Mouse (Mus musculus) brain, embryonic 14.5 days (tissue): ENCODE measurements around the gene Hdac7. TPM values are rescaled to one million over a fixed set of nuclear protein-coding genes. Genes with fewer than 3 reads are reported as not detected.
"Not testable (repeated sequence)": the region's sequence is repeated elsewhere in the genome, so short reads cannot be mapped to it uniquely, and the experiment has no call there.

Source experiments
- DNase-seq: peaks from one replicate; pipeline ENCODE4 v3.0.0-alpha.2; 2011; ENCODE audit warnings: low read depth
- CTCF ChIP-seq: fragments of 200-500 bp; IDR thresholded peaks from 2 replicates; pipeline ENCODE4 v1.5.1; 2012; ENCODE audit warnings: inconsistent platforms, mild to moderate bottlenecking, moderate library complexity, borderline replicate concordance; ENCODE audit not compliant: insufficient read depth, insufficient read length; ENCODE audit errors: extremely low read depth
- POLR2A ChIP-seq: fragments of 200-500 bp; IDR thresholded peaks from 2 replicates; pipeline ENCODE4 v1.6.1; 2012; ENCODE audit warnings: mild to moderate bottlenecking, inconsistent platforms, borderline replicate concordance; ENCODE audit not compliant: poor library complexity, insufficient read depth, insufficient read length, severe bottlenecking; ENCODE audit errors: extremely low read depth
- polyA plus RNA-seq: library from polyadenylated mRNA; depleted of rRNA; stranded (reverse); fragments of >200 nt; gene quantifications from 2 replicates; pipeline ENCODE4 v1.2.3, GENCODE M21; 2012

Gene Hdac7
- polyA plus RNA-seq, 1 experiment = 82.1 TPM

- TF ChIP-seq CTCF (no peak), POLR2A (no peak)
- no peak for DNase-seq
These were observed 27.0 kb upstream of the Hdac7 start for GRCm38 (mm10) chr15:97871055-97872030.

DNA sequence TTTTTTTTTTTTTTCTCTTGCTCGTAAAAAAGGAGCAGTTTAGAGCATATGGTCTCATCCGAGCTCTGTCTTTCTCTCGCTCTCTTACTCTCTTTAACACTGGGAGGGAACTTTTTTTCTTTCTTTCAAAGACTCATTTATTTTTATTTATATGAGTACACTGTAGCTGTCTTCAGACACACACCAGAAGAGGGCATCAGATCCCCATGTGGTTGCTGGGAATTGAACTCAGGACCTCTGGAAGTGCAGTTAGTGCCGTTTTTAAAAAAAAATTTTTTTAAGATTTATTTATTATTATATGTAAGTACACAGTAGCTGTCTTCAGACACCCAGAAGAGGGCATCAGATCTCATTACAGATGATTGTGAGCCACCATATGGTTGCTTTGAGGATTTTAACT, 25.8 kb upstream of the Hdac7 start:
- not testable (repeated sequence) for DNase-seq

DNA sequence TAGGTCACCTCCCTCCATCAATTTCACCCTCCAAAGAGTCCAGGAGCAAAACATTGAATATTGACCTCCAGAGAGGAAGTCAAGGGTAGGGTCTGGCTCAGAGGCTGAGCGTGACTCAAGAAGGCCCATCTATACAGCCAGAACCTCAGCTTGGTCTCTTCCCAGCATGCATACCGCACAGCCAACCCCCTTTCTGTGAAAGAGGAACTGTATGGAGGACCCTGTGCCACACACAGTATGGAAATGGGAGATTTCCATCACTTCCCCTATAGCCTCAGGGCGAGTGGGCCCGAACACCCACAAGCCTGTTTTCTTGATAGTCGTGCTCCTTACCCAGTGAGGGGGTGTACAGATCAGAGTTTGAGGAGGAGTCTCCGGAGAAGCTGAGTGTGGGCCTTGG, 24.7 kb upstream of the Hdac7 start:
- TF ChIP-seq CTCF = no peak
- no peak for DNase-seq

- TF ChIP-seq CTCF (peak; percentile 22; the same call in 1 of the 2 replicates), POLR2A (no peak)
- DNase-seq = no peak
These were observed 21.7 kb upstream of the Hdac7 start for GRCm38 (mm10) chr15:97865988-97866387.

- DNase-seq = no peak
- TF ChIP-seq POLR2A = no peak
- TF ChIP-seq CTCF = no peak
These were observed 20.9 kb upstream of the Hdac7 start for GRCm38 (mm10) chr15:97865175-97865574.

- no peak for DNase-seq
- TF ChIP-seq POLR2A = no peak
- TF ChIP-seq CTCF = no peak
These were observed 20.2 kb upstream of the Hdac7 start for GRCm38 (mm10) chr15:97864361-97865045.

- peak; percentile 35 for DNase-seq
- TF ChIP-seq POLR2A (no peak), CTCF (no peak)
These were observed 19.2 kb upstream of the Hdac7 start for GRCm38 (mm10) chr15:97863494-97863881.

DNA sequence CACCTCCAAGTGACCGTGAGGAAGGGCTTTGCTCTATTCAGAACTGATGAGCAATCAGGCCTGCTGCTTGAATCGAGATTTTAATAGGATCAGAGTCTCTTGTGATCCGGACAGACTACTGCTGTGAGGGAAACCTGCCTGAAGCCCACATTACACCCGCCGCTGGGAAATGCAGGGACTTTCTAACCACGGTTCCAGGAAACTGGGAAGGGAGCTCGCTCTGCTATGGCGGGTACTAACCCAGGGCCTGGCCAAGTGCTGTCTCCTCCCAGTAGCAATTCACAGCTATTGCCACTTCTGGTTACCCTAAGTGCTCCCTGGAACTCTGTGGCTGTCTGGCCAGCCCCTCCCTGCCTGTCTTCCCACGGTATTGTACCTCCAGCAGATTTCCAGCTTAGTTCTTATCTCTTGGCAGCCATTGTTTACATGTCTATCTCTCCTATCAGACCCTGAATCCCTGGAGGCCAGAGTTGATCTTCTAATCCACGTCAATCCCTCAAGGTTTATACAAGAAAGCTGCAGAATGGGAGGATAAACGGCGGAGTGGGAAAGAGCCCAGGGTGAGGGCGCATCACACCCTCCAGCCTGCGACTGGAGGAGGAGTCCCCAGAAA, 18.7 kb upstream of the Hdac7 start:
- TF ChIP-seq CTCF (no peak), POLR2A (no peak)
- DNase-seq = peak; percentile 17

DNA sequence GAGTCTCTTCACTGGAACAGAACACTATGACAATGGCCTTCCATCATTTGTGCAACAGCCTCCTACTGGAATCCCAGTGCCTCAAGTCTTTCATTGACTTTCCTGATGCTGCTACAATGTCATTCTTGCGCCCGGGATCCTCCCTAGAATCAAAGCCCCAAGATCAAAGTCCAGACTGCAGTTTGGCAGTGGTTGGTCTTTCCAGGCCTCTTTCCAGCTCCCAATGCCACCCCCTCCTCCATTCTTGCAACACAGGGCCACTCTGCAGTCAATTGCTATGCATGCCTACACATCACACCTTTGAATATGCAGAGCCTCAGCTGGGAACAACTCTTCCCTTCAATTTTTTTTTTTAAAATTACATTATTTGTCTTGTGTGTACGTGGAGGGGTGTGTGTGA, 16.1 kb upstream of the Hdac7 start:
- TF ChIP-seq CTCF (no peak), POLR2A (no peak)
- DNase-seq = no peak

DNA sequence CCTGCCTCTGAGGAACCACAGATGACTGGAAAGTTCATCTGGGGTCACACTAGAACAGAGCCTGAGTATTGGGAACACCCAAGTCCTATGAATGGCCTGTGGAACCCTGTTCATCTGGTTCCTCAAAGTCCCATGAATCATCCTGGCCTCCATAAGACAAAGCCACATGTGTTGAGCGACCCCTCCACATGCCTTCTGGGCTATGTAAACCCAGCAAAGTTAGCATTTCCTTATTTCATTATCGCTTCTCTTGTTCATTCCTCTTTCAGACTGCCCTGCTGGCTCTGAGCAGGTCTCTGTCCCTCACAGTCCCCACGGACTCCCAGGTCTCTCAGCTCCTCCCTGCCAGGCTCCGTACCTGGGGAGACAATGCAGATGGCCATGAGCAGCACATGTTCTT, 14.1 kb upstream of the Hdac7 start:
- TF ChIP-seq POLR2A (no peak), CTCF (no peak)
- no peak for DNase-seq

DNA sequence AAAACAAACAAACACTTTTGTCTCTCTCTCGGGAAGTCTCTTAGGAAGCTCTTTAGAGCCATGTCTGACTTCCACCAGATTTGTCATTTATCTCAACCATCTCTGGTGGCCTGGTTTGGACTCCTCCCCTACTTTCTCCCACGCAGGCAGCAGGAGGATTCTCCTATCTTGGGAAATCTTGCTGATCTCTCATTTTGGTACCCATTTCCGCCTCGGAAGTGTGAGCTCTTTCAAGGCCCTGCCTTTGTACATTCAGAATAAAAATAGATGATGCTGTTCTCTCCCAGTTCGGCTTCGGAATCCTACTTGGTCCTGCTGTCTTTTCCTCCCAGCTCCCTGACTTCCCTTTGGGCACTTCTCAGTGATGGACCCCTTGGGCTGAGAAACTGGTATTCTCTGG, 10.2 kb upstream of the Hdac7 start:
- DNase-seq = no peak
- TF ChIP-seq POLR2A = no peak
- no peak for TF ChIP-seq CTCF

DNA sequence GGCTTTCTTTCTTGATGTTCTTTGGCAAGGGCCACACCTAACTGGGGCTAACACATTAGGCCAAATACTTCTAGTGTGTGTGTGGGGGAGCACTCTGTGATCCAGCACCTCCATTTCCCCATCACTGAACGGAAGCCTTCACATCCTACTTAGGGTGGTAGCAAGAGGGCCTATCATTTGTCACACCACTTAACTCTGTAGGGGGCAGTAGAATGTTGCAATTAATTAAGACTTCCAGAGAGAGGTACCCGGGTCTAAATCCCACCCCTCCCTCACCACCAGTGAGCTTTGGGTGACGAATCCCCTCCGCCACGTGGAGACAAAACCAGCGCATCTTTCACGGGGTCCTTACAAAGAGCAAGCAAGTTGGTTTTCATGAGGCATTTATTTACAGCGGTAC, 9.8 kb upstream of the Hdac7 start:
- peak; percentile 26 for DNase-seq
- TF ChIP-seq CTCF = no peak
- TF ChIP-seq POLR2A = no peak

DNA sequence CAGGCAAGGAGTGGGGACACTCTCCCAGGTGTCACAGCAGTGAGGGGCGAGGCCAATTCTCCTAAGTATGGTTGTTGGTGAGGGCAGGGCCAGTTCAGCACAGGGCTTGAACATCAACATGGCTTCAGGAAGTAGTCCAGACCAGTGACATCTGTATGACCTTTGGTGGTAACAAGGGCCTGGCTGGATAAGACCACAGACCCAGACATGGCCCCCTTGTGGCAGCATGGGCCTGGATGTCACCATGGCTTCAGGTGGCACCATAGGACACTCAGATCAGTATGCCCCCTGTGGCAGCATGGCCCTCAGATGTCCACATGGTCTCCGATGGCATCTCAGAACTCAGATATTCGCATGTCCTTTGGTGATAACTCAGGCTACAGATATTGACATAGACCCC, 8.0 kb upstream of the Hdac7 start:
- DNase-seq = no peak
- no peak for TF ChIP-seq POLR2A
- no peak for TF ChIP-seq CTCF

DNA sequence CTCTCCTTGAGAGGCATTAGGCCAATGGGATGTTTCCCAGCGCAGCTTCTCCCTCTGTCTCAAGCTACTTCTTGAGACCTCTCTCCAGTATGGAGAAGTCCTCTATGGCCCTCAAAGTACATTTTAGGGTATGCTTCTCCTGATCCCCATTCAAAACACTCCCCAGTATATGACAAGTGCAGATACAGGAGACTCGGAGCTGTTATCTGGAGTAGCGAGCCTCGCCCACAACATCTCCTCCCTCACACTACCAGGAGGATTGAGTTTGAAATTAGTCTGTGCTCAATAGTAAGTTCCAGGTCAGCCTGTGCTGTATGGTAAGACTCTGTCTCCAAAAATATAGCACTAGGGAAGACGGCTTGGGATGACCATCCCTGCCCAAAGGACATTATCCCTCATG, 6.7 kb upstream of the Hdac7 start:
- TF ChIP-seq POLR2A = no peak
- no peak for TF ChIP-seq CTCF

GRCm38 (mm10) chr15:97850441-97850840, 6.1 kb upstream of the Hdac7 start:
- DNase-seq = peak; percentile 47
- TF ChIP-seq CTCF (peak; percentile 55; the same call in 1 of the 2 replicates), POLR2A (no peak)

More for the DNA sequence above, 6.7 kb upstream of the Hdac7 start:
- DNase-seq = no peak
